In the genomic region with DNA sequence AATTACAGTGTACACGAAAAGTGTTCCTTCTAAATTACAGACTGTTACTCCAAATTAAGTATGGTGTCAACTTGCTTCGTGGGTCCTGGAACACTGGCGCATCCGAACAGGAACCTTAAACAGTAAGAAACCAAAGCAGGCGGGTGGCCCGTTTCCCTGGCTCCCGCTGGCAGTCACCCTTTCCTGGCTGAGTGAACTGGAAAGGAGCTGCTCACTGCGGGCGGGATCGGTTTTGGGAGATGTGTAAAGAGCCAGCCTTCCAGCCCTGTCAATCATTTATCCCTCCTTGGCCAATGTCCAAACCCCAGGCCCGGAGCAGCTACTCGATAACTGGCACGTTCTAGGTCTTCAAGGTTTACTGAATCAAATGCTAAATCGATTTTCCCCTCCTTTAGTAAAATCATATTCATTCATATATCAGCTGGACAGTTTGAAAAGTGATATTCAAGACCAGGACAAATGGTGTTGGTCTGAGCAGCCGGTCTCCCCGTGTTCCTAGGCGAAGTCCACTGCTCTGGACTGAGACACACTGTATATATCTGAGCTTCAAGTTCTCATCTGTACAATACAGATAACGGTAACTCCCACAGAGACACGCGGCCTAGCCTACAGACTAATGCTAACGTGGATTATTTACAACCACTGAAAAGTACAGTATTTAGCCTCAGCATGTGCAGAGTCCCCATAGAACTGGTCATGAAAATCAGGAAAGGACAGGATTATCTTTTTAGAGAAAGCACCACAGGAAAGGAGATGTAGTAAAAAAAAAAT, we compare ENCODE assay signal across 11 mouse cellular contexts. TPM values are rescaled to one million over a fixed set of nuclear protein-coding genes. Genes with fewer than 3 reads are reported as not detected.
DNase-seq lines count a peak whose midpoint lies in the region; ATAC-seq and TF ChIP-seq lines count a peak whose summit lies in the region.
"Had no signal": no experiment of that assay in that cellular context is flagged by ENCODE, and none has a peak within 500 bp of the region (broad histone marks: within the 10 kb centered on the region; RNA-seq: fewer than 3 reads in every experiment).

No protein-coding gene starts in this region.

- no peaks in the 10 kb centered on the region for H3K9me3 ChIP-seq in MEL (replicated peaks; ENCODE audit: insufficient read depth, low read length)
- H3K9me3 ChIP-seq: embryonic facial prominence, embryonic 13.5 days; hindbrain, embryonic 13.5 days had no signal

- ATAC-seq in frontal cortex, adult (ENCODE audit: low TSS enrichment) = no peak

- no peak for TF ChIP-seq POLR2A in MEL (IDR thresholded peaks at IDR 0.05; ENCODE audit: control insufficient read depth in 1 of 2, insufficient read depth in 1 of 2, low read depth in 1 of 2, low read length in 2 of 2, poor library complexity in 1 of 2)
- no peak for TF ChIP-seq POLR2A in liver, adult 2 months (IDR thresholded peaks at IDR 0.05; ENCODE audit: extremely low read depth, insufficient read depth, low read length)

- peak; percentile 66 for DNase-seq in gastrocnemius, adult 2 months
- no peak for DNase-seq in gastrocnemius, postnatal 36 days
- peak; percentile 64 for DNase-seq in MEL (ENCODE audit: low read depth, low spot score)
- DNase-seq in gastrocnemius, postnatal 14 days = peak; percentile 42
- DNase-seq in liver, adult 2 months (ENCODE audit: extremely low read depth, low read depth, low spot score) = peak; percentile 92
- no peak for DNase-seq in frontal cortex, adult 2 months (ENCODE audit: extremely low spot score in 1 of 2, low spot score in 1 of 2)
- no peak for DNase-seq in frontal cortex, postnatal 10 days (ENCODE audit: low spot score in 2 of 2)

- intact Hi-C loops in gastrocnemius, adult 2 months (cut with DNase I) = no loop called here
- intact Hi-C loops in gastrocnemius, postnatal 36 days (cut with DNase I) = no loop called here
- intact Hi-C loops in gastrocnemius, postnatal 14 days (cut with DNase I; ENCODE audit: low total_unique reads) = no loop called here

- H3K27ac ChIP-seq in gastrocnemius, adult 2 months = peak overlapping the region; percentile 24; the same call in 1 of the 2 replicates
- H3K27ac ChIP-seq in MEL (ENCODE audit: control insufficient read depth, low read depth, low read length) = peak overlapping the region; percentile 14; the same call in 1 of the 2 replicates
- H3K27ac ChIP-seq in liver, adult 2 months (replicated peaks; ENCODE audit: insufficient read depth, low read depth, low read length) = no peak overlapping the region
- H3K27ac ChIP-seq: embryonic facial prominence, embryonic 13.5 days; hindbrain, embryonic 13.5 days had no signal

- 29% methylated on average over 21 of the region's 21 CpGs for WGBS in liver, adult 2 months

- H3K9ac ChIP-seq in MEL (ENCODE audit: control insufficient read depth, low read depth, low read length, poor library complexity, severe bottlenecking) = peak overlapping the region; percentile 87
- no peak overlapping the region for H3K9ac ChIP-seq in liver, adult 2 months (ENCODE audit: low read depth, low read length)
- H3K9ac ChIP-seq: hindbrain, embryonic 13.5 days had no signal

- H3K27me3 ChIP-seq in MEL (ENCODE audit: control insufficient read depth in 1 of 2, insufficient read depth in 2 of 2, low read length in 2 of 2) = no peaks in the 10 kb centered on the region
- H3K27me3 ChIP-seq in liver, adult 2 months (ENCODE audit: control insufficient read depth, insufficient read depth, low read length) = no peaks in the 10 kb centered on the region
- H3K27me3 ChIP-seq: CH12.LX; embryonic facial prominence, embryonic 13.5 days; hindbrain, embryonic 13.5 days had no signal

- no peak for TF ChIP-seq CTCF in gastrocnemius, adult 2 months (IDR thresholded peaks at IDR 0.05)
- no peak for TF ChIP-seq CTCF in MEL (IDR thresholded peaks at IDR 0.05 in 2 of 3, conservative IDR thresholded peaks at IDR 0.05 in 1 of 3; ENCODE audit: control insufficient read depth in 1 of 3, insufficient read depth in 1 of 3, low read depth in 2 of 3, low read length in 3 of 3, poor library complexity in 1 of 3, severe bottlenecking in 1 of 3)
- no peak for TF ChIP-seq CTCF in liver, adult 2 months (IDR thresholded peaks at IDR 0.05; ENCODE audit: low read depth, low read length)

- peaks cover 2 to 24% of the 10 kb centered on the region in 2 experiments for H3K36me3 ChIP-seq in MEL (ENCODE audit: control insufficient read depth in 1 of 2, insufficient read depth in 2 of 2, low read length in 2 of 2)
- H3K36me3 ChIP-seq in liver, adult 2 months (ENCODE audit: control insufficient read depth, insufficient read depth, low read length) = no peaks in the 10 kb centered on the region

- H3K4me3 ChIP-seq in gastrocnemius, adult 2 months = no peak overlapping the region
- peak overlapping the region; percentile 30 to 77; a peak in 3 of 4 replicates for H3K4me3 ChIP-seq in MEL (ENCODE audit: control insufficient read depth in 1 of 2, insufficient read depth in 1 of 2, low read depth in 2 of 2, low read length in 2 of 2)
- no peak overlapping the region for H3K4me3 ChIP-seq in liver, adult 2 months (ENCODE audit: insufficient read depth, low read depth, low read length)
- H3K4me3 ChIP-seq: hindbrain, embryonic 13.5 days had no signal

- peaks cover 57% of the 10 kb centered on the region for H3K79me2 ChIP-seq in MEL (ENCODE audit: control insufficient read depth, insufficient read depth, low read length, poor library complexity)
- H3K79me2 ChIP-seq in liver, adult 2 months (ENCODE audit: control insufficient read depth, insufficient read depth, low read length) = no peaks in the 10 kb centered on the region

- TF ChIP-seq EP300 in MEL (IDR thresholded peaks at IDR 0.05; ENCODE audit: low read depth in 1 of 2, low read length in 2 of 2) = peak; percentile 49 to 63

- no peak for TF ChIP-seq RAD21 in MEL (IDR thresholded peaks at IDR 0.05; ENCODE audit: low read depth, low read length)

- peaks cover 7 to 19% of the 10 kb centered on the region in 2 experiments for H3K4me1 ChIP-seq in MEL (ENCODE audit: control insufficient read depth in 1 of 2, insufficient read depth in 2 of 2, low read length in 2 of 2)
- H3K4me1 ChIP-seq in liver, adult 2 months (ENCODE audit: control insufficient read depth, insufficient read depth, low read length) = no peaks in the 10 kb centered on the region; the same call in 1 of the 2 replicates

TF ChIP-seq in MEL, 35 proteins besides CTCF, POLR2A, EP300 and RAD21:
- TF ChIP-seq JUND (IDR thresholded peaks at IDR 0.05; ENCODE audit: low read depth, low read length) (no peak), TCF12 (IDR thresholded peaks at IDR 0.05; ENCODE audit: low read depth, low read length) (peak; percentile 68; the same call in 1 of the 2 replicates), ZC3H11A (IDR thresholded peaks at IDR 0.05; ENCODE audit: low read depth, low read length) (no peak), ZMIZ1 (IDR thresholded peaks at IDR 0.05; ENCODE audit: low read depth, low read length) (no peak), ETS1 (IDR thresholded peaks at IDR 0.05; ENCODE audit: low read depth, low read length) (no peak), ELF1 (IDR thresholded peaks at IDR 0.05; ENCODE audit: low read depth, low read length) (no peak), GATA1 (IDR thresholded peaks at IDR 0.05; ENCODE audit: low read depth, low read length) (peak; percentile 75), TAL1 (IDR thresholded peaks at IDR 0.05; ENCODE audit: low read length) (peak; percentile 61), SIN3A (IDR thresholded peaks at IDR 0.05; ENCODE audit: low read length) (no peak; the same call in 1 of the 2 replicates), MXI1 (IDR thresholded peaks at IDR 0.05; ENCODE audit: low read depth, low read length) (peak; percentile 72), MYC (IDR thresholded peaks at IDR 0.05; ENCODE audit: low read depth, low read length) (peak; percentile 78; the same call in 1 of the 2 replicates), MAX (IDR thresholded peaks at IDR 0.05; ENCODE audit: low read length) (peak; percentile 61), MAFK (IDR thresholded peaks at IDR 0.05; ENCODE audit: borderline replicate concordance, low read depth, low read length) (no peak), BHLHE40 (IDR thresholded peaks at IDR 0.05; ENCODE audit: borderline replicate concordance, low read depth, low read length) (no peak), E2F4 (IDR thresholded peaks at IDR 0.05; ENCODE audit: borderline replicate concordance, low read depth, low read length) (no peak), MYB (IDR thresholded peaks at IDR 0.05; ENCODE audit: low read depth, low read length) (no peak)

RNA-seq across cellular contexts. Expression of a gene that starts 2.4 kb away (rescaled TPM):
- total RNA-seq in gastrocnemius, adult 2 months (2021) = 10 to 100 TPM; 13.7 to 21.4 TPM
- total RNA-seq in gastrocnemius, postnatal 36 days (2021) = 10 to 100 TPM; 15.8 to 19.0 TPM
- total RNA-seq in MEL (2012; rRNA removed) = 61.7 and 74.2 TPM in 2 replicates
- 10 to 100 TPM in 1 of 2 experiments, not detected in 1; 88.8 TPM for polyA plus RNA-seq in MEL (2012; ENCODE audit: insufficient read depth in 1 of 2, insufficient read length in 2 of 2, low read depth in 1 of 2, low replicate concordance in 2 of 2, missing spikeins in 1 of 2)
- 10 to 100 TPM; 16.6 to 24.6 TPM for total RNA-seq in gastrocnemius, postnatal 14 days (2021)
- total RNA-seq in liver, adult 2 months (2014; rRNA removed) = 2.1 and 3.6 TPM in 2 replicates
- 4.1 and 5.9 TPM in 2 replicates for polyA plus RNA-seq in liver, adult 2 months (2012; rRNA removed)
- 14.6 and 14.8 TPM in 2 replicates for polyA plus RNA-seq in frontal cortex, adult 2 months (2012; rRNA removed)

RNA-seq across cellular contexts. Expression of a gene that starts 35.5 kb away (rescaled TPM):
- total RNA-seq in gastrocnemius, adult 2 months (2021) = 1 to 10 TPM; 4.1 to 5.9 TPM
- 1 to 10 TPM; 4.2 to 5.1 TPM for total RNA-seq in gastrocnemius, postnatal 36 days (2021)
- 3.2 and 4.0 TPM in 2 replicates for total RNA-seq in MEL (2012; rRNA removed)
- polyA plus RNA-seq in MEL (2012; ENCODE audit: insufficient read depth in 1 of 2, insufficient read length in 2 of 2, low read depth in 1 of 2, low replicate concordance in 2 of 2, missing spikeins in 1 of 2) = 1 to 10 TPM in 1 of 2 experiments, not detected in 1; 9.9 TPM
- total RNA-seq in gastrocnemius, postnatal 14 days (2021) = 1 to 10 TPM; 6.5 to 7.0 TPM
- 11.4 and 13.6 TPM in 2 replicates for total RNA-seq in liver, adult 2 months (2014; rRNA removed)
- polyA plus RNA-seq in liver, adult 2 months (2012; rRNA removed) = 4.5 and 5.4 TPM in 2 replicates
- 20.3 and 20.9 TPM in 2 replicates for polyA plus RNA-seq in frontal cortex, adult 2 months (2012; rRNA removed)

RNA-seq across cellular contexts. Expression of a gene that starts 59.2 kb away (rescaled TPM):
- 10 to 100 TPM; 10.9 to 12.1 TPM for total RNA-seq in gastrocnemius, adult 2 months (2021)
- total RNA-seq in gastrocnemius, postnatal 36 days (2021) = 10 to 100 TPM in 1 of 2 experiments, 1 to 10 TPM in 1; 7.7 to 10.2 TPM
- 15.8 and 17.9 TPM in 2 replicates for total RNA-seq in MEL (2012; rRNA removed)
- polyA plus RNA-seq in MEL (2012; ENCODE audit: insufficient read depth in 1 of 2, insufficient read length in 2 of 2, low read depth in 1 of 2, low replicate concordance in 2 of 2, missing spikeins in 1 of 2) = 100 to 1,000 TPM in 1 of 2 experiments, 10 to 100 TPM in 1; 20.6 to 281 TPM
- total RNA-seq in gastrocnemius, postnatal 14 days (2021) = 10 to 100 TPM; 14.1 TPM
- total RNA-seq in liver, adult 2 months (2014; rRNA removed) = 10.4 and 12.4 TPM in 2 replicates
- 2.2 TPM in 2 replicates for polyA plus RNA-seq in liver, adult 2 months (2012; rRNA removed)
- 22.8 and 25.1 TPM in 2 replicates for polyA plus RNA-seq in frontal cortex, adult 2 months (2012; rRNA removed)

Comparison
In these comparisons a context has a peak if more than half of its experiments do, and no peak if none do; other contexts are left out.
1. DNase-seq: peak in gastrocnemius, adult 2 months (single experiment), MEL (single experiment), gastrocnemius, postnatal 14 days (single experiment) and liver, adult 2 months (single experiment); none in gastrocnemius, postnatal 36 days (0 of 2), frontal cortex, adult 2 months (0 of 2) and frontal cortex, postnatal 10 days (0 of 2).
2. H3K4me3 ChIP-seq: peak in MEL (2 of 2); none in gastrocnemius, adult 2 months (single experiment) and liver, adult 2 months (single experiment).